Mouse (Mus musculus) lung, postnatal 25 days (tissue): Measurements from ENCODE around the gene Plppr1.

Source experiments
- DNase-seq: peaks from one replicate; pipeline ENCODE4 v3.0.0; 2022; ENCODE audit warnings: low spot score

The Plppr1 gene

GRCm38 (mm10) chr4:49059021-49059401 lies at the start of gene Plppr1:
Gene Plppr1 (plus strand): TSS chr4:49059273.
- DNase-seq: no peak

GRCm38 (mm10) chr4:49016701-49017100 lies 42.4 kb upstream of the Plppr1 start:
- no peak for DNase-seq

GRCm38 (mm10) chr4:49023221-49023620 lies 35.9 kb upstream of the Plppr1 start:
- no peak for DNase-seq

GRCm38 (mm10) chr4:49038311-49038710 lies 20.8 kb upstream of the Plppr1 start:
- DNase-seq: no peak

GRCm38 (mm10) chr4:49039854-49040253 lies 19.2 kb upstream of the Plppr1 start:
- DNase-seq: no peak

GRCm38 (mm10) chr4:49041655-49042054 lies 17.4 kb upstream of the Plppr1 start:
- no peak for DNase-seq

- DNase-seq: no peak
Observed at GRCm38 (mm10) chr4:49050628-49051027, 8.4 kb upstream of the Plppr1 start.

GRCm38 (mm10) chr4:49057916-49058315 lies 1.2 kb upstream of the Plppr1 start:
- DNase-seq: no peak

GRCm38 (mm10) chr4:49058557-49058956 lies 516 bp upstream of the Plppr1 start:
- DNase-seq: no peak

GRCm38 (mm10) chr4:49059402-49060381 lies 619 bp downstream of the Plppr1 start:
- DNase-seq: no peak

GRCm38 (mm10) chr4:49069471-49069870 lies 10.4 kb downstream of the Plppr1 start:
- DNase-seq: no peak

GRCm38 (mm10) chr4:49072886-49073285 lies 13.8 kb downstream of the Plppr1 start:
- DNase-seq: peak; percentile 31

GRCm38 (mm10) chr4:49075881-49076280 lies 16.8 kb downstream of the Plppr1 start:
- no peak for DNase-seq

- no peak for DNase-seq
Observed at GRCm38 (mm10) chr4:49079399-49079798, 20.3 kb downstream of the Plppr1 start.

GRCm38 (mm10) chr4:49088205-49088604 lies 29.1 kb downstream of the Plppr1 start:
- DNase-seq: no peak

GRCm38 (mm10) chr4:49090461-49090860 lies 31.4 kb downstream of the Plppr1 start:
- no peak for DNase-seq

GRCm38 (mm10) chr4:49099448-49099847 lies 40.4 kb downstream of the Plppr1 start:
- DNase-seq: no peak

- DNase-seq: no peak
Observed at GRCm38 (mm10) chr4:49101934-49102768, 43.1 kb downstream of the Plppr1 start.

- no peak for DNase-seq
Observed at GRCm38 (mm10) chr4:49102769-49103193, 43.7 kb downstream of the Plppr1 start.

GRCm38 (mm10) chr4:49104860-49105259 lies 45.8 kb downstream of the Plppr1 start:
- no peak for DNase-seq

- no peak for DNase-seq
Observed at GRCm38 (mm10) chr4:49107895-49108294, 48.8 kb downstream of the Plppr1 start.

- no peak for DNase-seq
Observed at GRCm38 (mm10) chr4:49108371-49108770, 49.3 kb downstream of the Plppr1 start.

GRCm38 (mm10) chr4:49109989-49110388 lies 50.9 kb downstream of the Plppr1 start:
- no peak for DNase-seq
